Mouse (Mus musculus) olfactory bulb, adult 2 months (tissue): Measurements from ENCODE around the gene Lrr1. TPM values are rescaled to one million over a fixed set of nuclear protein-coding genes. Genes with fewer than 3 reads are reported as not detected.

ENCODE experiments used
- H3K27ac ChIP-seq: fragments of 200-500 bp; 2 replicates; pipeline ENCODE4 v1.5.1; 2012; ENCODE audit warnings: low read depth, low read length; ENCODE audit not compliant: insufficient read depth
- H3K4me1 ChIP-seq: fragments of 200-500 bp; 2 replicates; pipeline ENCODE4 v1.6.1; 2012; ENCODE audit warnings: low read length; ENCODE audit not compliant: control insufficient read depth, insufficient read depth
- H3K4me3 ChIP-seq: fragments of 200-500 bp; 2 replicates; pipeline ENCODE4 v1.5.1; 2012; ENCODE audit warnings: mild to moderate bottlenecking, low read depth, low read length, moderate library complexity; ENCODE audit not compliant: insufficient read depth
- CTCF ChIP-seq: fragments of 200-500 bp; IDR thresholded peaks from 2 replicates; pipeline ENCODE4 v1.5.1; 2012; ENCODE audit warnings: low read depth, mild to moderate bottlenecking, low read length, moderate library complexity; ENCODE audit not compliant: insufficient read depth
- POLR2A ChIP-seq: fragments of 200-500 bp; IDR thresholded peaks from 2 replicates; pipeline ENCODE4 v1.6.1; 2012; ENCODE audit warnings: mild to moderate bottlenecking, low read depth, low read length, moderate library complexity; ENCODE audit not compliant: insufficient read depth
- WGBS: fragments of 180-500 bp; shearing (Covaris S2); methylation state at CpG from one replicate; pipeline ENCODE4 v1.1.7; 2018; 5-methylcytosine and 5-hydroxymethylcytosine counted together
- polyA plus RNA-seq: library from polyadenylated mRNA; stranded (reverse); fragments of >200 nt; gene quantifications from 2 replicates; pipeline ENCODE4 v1.2.4, GENCODE M21; 2012; ENCODE audit warnings: low replicate concordance; ENCODE audit not compliant: missing spikeins, insufficient read depth, insufficient read length

Lrr1 gene
- polyA plus RNA-seq: not detected in 2 replicates

DNA sequence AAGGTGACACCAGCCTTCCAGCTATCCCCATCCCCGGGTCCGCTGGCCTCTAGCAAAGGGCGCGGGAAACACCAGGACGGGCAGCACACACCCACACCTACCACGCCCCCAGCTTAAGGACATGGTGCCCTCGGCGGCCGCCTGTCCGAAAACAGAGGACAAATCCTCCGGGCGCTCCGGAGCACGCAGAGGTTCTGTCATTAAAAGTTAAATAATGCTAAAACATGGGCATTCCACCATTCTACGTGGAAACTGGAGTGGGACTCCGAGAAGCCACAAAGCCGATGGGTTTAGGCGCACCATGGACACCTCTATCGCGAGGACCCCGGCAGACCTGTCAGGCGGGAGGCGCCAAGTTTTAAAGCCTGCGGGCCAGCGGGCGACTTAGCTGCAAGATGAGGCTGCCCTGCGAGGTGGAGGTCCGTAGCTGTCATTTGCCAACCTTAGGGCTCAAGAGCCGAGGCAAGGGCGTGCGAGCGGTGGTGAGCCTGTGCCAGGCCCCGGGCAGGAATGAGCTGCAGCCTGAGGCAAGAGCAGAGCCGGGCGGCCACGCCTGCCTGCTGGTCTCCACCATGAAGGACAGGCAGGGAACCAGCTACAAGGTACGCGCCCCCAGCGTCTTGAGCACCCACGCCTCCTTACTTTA is at the start of gene Lrr1:
Gene Lrr1, plus strand, starts transcription at position 354 of the 646 bp plus-strand sequence.
- H3K27ac ChIP-seq: peak within 1 kb of the TSS; percentile 89
- WGBS: under 1% methylated on average over 40 of the region's 40 CpGs
- H3K4me1 ChIP-seq: peaks cover 3% of the 10 kb centered on the region
- TF ChIP-seq POLR2A (no peak), CTCF (no peak)
- H3K4me3 ChIP-seq: peak within 1 kb of the TSS; percentile 69

DNA sequence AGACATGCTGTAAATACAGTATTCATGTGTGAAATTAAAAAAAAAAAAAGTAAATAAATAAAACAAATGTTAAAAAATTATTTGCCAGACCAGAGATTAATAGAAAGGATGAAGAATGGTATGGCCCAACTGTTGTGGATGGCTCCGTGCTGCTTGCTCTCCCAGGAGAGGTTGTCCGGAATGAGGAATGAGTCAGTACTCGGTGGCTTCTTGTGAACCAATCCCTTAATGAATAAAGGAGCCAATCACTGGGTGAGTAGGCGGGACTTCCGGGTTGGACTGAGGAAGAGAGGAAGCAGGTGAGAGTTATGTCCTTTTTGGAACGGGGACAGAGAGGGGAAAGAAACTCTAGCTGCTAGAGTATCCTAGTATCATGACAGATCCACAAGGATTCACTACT is 48.7 kb upstream of the Lrr1 start:
- no peak for TF ChIP-seq CTCF
- TF ChIP-seq POLR2A: no peak
- Histone ChIP-seq H3K27ac (no peak overlapping the region), H3K4me3 (no peak overlapping the region), H3K4me1 (no peaks in the 10 kb centered on the region)
- 90% methylated on average over 6 of the region's 6 CpGs for WGBS

DNA sequence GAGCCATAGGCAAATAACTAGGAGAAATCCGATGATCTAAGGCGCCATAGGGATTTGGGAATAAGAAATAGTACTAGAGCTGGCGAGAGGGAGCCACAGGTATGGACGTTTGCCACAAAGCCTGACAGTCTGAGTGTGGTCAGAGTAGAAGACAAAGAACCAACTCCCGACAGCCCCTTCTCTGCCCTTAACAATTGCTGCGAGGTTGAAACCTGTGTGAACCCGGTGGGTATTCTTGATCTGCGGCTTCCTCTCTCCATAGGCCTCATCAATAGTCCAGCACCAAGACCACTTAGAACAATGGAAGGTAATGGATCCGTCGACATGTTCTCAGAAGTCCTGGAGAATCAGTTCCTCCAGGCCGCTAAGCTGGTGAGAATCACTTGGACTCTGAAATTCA is 45.8 kb upstream of the Lrr1 start:
- 89% methylated on average over 11 of the region's 11 CpGs for WGBS
- Histone ChIP-seq H3K4me1 (no peaks in the 10 kb centered on the region), H3K4me3 (no peak overlapping the region), H3K27ac (no peak overlapping the region)
- TF ChIP-seq CTCF (no peak), POLR2A (no peak)

DNA sequence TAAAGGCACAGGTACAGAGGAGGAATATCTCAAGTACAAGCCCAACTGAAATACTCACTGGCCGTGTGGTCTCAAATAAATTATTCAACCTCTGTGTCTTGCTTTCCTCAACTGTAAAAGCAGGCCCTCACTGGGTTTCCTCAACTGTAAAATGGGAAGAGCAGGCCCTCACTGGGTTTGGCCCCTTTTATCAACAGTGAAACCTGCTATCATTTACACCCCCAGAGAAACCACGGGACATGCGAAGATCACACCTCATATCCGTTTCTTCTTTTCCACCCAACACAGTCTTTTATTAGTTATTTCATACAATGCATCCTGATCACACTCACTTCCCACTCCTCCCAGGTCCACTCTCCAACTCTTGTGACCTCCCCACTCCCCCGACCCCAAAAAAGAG is 43.5 kb upstream of the Lrr1 start:
- 90% methylated on average over 5 of the region's 5 CpGs for WGBS
- H3K4me3 ChIP-seq: no peak overlapping the region
- TF ChIP-seq POLR2A: no peak
- no peak for TF ChIP-seq CTCF
- no peaks in the 10 kb centered on the region for H3K4me1 ChIP-seq
- H3K27ac ChIP-seq: no peak overlapping the region

DNA sequence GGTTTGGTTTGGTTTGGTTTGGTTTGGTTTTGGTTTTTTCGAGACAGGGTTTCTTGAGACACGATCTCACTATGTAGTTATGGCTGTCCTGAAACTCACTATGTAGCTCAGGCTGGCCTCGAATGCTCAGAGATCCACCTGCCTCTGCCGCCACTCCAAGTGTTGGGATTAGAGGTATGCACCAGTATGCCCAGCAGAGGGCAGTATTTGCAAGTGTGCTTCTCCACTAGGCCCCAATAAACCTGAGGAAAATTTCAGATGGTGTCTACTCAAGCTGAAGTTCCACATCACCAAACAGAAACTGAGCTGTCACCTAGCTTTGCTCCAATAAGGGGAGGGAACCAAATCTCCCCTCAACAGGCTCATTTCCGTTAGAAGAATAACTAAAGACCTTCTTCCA is 41.4 kb upstream of the Lrr1 start:
- TF ChIP-seq CTCF (no peak), POLR2A (no peak)
- 88% methylated on average over 5 of the region's 5 CpGs for whole genome bisulfite sequencing
- H3K4me3 ChIP-seq: no peak overlapping the region
- H3K4me1 ChIP-seq: no peaks in the 10 kb centered on the region
- no peak overlapping the region for H3K27ac ChIP-seq

DNA sequence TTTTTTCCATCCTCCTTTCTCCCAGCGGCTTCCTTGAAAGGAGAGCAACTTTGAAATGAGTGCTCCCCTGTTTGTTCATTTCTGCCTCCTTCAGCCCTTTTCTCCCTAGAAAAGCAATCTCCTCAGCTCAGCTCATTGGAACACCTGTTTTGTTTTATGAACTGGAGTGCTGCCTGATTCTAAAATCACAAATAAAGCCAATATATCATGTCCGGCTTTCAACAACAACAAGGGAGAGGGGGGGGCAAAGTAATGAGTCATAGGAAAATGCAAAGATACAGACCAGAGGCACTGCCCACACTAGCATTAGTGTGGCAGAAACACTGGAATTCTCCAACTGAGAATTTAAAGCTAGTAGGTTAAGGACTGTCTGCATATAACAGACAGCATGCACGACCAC is 41.0 kb upstream of the Lrr1 start:
- Histone ChIP-seq H3K4me3 (no peak overlapping the region), H3K4me1 (no peaks in the 10 kb centered on the region), H3K27ac (no peak overlapping the region)
- no peak for TF ChIP-seq POLR2A
- TF ChIP-seq CTCF: no peak
- 70% methylated on average over 3 of the region's 3 CpGs for WGBS

DNA sequence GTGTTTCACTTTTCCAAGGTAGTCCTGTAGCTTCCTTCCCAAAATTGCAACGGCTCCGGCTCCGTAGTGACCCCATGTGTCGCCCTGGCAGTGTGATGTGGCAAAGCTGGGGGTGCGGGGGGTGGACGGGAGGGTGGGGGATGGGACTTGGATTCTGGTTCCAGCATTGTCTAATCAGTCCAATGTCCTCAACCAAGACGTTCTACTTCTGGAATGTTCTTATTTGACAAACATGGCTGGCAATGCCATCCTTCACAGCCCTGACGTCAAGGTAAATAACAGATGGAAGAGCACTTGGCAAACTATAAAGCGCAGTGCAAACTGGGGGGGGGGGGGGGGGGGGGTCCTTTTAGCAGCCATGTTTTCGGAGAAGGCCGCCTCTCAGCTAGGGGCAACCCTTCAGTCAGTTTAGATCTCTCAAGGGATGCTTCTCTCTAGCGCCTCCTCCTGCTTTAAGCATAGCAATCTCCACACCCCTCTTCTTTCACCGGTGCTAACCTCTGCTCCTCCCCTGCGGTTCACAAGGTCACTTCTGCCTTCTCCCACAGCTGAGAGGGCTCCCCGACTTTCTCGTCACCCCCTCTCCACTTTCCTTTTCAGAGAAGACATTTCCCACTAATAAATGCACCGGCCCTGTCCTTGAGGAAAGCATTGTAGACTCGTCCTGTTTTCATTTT is 38.8 kb upstream of the Lrr1 start:
- Histone ChIP-seq H3K4me1 (no peaks in the 10 kb centered on the region), H3K27ac (no peak overlapping the region), H3K4me3 (no peak overlapping the region)
- WGBS: 54% methylated on average over 18 of the region's 18 CpGs
- no peak for TF ChIP-seq CTCF
- no peak for TF ChIP-seq POLR2A

DNA sequence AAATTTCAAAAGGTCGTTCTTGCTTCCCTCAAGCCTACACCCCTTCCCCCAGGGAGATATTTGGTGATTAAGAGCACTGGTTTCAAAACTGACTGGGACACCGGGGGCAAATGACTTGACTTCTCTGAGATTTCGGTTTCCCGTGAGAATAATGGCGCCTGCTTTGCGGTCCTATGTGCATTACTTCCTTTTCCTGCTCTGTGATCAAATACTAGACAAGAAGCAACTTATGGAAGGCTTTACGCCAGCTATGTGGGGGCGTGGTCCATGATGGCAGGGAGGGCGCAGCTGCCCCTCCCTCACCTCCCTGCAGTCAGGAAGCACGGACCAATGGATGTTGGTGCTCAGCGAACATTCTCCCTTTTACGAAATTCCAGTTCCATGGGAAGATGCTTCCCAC is 38.1 kb upstream of the Lrr1 start:
- H3K27ac ChIP-seq: no peak overlapping the region
- H3K4me1 ChIP-seq: no peaks in the 10 kb centered on the region
- TF ChIP-seq POLR2A (no peak), CTCF (no peak)
- no peak overlapping the region for H3K4me3 ChIP-seq
- WGBS: 79% methylated on average over 12 of the region's 12 CpGs

DNA sequence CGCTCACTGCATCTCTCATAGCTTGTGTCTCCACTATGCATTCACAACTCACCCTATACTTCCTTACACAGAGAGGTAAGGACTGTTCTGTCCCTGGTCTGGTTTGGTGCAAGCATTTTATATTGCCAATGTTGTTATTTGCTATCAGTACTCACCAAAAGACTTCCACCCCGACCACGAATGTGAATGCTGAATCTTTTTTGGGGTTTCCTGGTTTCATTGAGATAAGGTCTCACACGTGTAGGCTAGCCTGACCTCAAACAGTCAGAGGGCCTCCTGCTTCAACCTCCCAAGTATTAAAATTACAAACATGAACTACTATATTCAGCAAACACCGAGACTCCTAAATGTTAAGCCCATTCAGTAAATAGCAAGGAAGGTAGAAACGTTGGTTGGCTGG is 37.3 kb upstream of the Lrr1 start:
- no peak for TF ChIP-seq CTCF
- no peak for TF ChIP-seq POLR2A
- Histone ChIP-seq H3K4me3 (no peak overlapping the region), H3K4me1 (no peaks in the 10 kb centered on the region), H3K27ac (no peak overlapping the region)
- WGBS: 91% methylated on average over 6 of the region's 6 CpGs
